Mouse (Mus musculus): Measurements from ENCODE around the gene Cdk5rap2.

The Cdk5rap2 gene

DNA sequence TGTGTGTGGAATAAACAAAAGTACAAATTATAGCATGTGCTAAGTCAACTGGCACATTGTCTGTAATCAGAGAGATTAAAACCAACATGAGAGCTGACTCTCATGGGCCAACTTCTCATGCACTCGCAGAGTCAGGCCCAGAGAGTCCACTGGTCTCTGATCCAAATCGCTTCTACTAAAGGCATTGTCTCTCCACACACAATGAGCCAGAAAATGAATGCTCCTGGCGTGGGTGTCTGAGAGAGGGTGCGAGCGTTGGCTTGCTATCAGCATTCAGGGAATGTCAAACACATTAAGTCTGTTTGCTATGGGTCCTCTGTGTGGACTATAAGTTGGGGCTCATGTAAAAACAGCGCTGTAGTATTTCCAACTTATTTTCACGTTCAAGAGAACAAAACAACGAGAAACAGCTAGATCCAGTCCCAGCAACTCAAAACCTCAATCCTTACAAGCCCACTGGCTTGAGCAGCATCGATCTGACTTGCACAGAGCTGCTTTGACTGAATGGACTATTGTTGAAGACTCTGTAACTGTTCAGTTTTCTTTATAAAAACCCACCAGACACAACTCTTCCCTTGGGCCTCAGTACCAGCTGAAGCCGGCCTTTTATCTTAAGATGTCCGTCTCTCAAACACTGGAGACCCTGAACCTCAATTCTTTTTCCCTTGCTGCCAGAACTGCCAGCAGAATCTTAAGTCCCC, 74.6 kb downstream of the Cdk5rap2 start:
- no peak for DNase-seq

DNA sequence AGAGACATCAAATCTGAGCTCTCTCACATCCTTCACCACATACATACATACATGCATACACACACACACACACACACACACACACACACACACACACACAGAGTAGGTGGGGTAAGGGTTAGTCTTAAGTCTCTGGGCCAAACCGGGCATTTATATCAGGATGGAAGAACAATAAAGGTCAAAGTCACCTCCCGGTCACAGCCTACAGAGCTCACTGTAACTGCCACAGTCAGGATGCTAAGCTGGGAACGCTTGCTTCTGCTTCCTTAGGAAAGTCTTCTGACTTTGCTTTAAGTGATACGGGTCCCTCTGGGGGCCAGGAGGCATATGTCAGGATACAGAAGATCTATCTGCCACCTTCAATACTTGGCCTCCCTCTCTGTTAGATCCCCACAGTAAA, 75.2 kb downstream of the Cdk5rap2 start:
- DNase-seq: no peak

DNA sequence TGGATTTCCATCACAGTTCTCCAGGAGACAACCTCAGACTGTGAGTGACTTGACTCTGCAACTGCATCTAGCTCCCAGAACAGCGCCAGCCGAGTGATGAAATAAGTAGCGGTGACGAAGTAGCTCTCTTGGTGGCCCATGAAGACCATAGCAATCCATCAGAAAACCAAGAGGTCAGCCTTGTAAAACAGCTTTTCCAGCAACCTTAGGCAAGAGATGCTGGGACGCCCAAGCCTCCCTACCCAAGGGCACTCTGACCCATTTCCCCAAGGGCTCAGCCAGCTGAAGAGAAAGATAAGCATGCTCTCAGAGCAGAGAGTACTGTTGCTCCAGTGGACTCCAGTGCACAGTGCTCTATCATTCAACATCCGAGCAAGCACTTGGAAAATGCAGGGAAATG, 77.3 kb downstream of the Cdk5rap2 start:
- no peak for DNase-seq

DNA sequence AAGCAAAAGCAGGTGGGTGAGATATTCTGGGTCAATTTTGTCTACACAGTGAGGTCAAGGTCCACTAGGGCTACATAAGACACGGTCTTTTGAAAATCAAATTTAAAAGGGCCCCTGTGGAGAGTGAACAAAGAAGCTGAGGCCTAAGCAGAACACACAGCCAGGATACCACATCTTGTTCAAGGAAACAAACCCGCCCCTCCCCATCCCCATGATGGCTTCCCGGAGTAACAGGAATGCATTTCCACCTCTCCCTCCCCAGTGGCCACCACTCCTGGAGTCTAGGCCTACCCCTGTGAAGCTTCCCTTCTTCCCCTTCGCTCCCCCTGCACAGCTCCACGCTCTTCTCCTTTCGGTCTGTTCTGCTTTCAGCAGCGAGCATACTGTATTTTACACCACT, 77.7 kb downstream of the Cdk5rap2 start:
- no peak for DNase-seq

DNA sequence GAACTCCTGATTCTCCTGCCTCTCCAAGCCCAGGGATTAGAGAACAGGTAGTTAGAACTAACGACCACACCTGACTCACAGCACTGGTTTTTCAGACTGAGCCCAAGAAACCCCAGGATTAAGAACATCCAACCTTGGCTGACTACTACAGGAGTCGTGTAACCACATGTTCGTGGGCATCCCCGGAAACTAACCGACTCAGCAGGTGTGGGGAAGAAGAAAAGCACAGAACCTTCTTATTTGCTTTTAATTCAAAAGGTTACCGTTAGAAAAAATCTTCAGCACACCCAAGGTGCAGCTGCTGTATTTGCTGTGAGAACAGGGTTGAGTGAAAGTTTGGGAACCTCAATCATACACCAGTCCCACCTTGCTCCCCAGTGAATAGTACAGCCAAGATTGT, 79.1 kb downstream of the Cdk5rap2 start:
- DNase-seq: no peak

DNA sequence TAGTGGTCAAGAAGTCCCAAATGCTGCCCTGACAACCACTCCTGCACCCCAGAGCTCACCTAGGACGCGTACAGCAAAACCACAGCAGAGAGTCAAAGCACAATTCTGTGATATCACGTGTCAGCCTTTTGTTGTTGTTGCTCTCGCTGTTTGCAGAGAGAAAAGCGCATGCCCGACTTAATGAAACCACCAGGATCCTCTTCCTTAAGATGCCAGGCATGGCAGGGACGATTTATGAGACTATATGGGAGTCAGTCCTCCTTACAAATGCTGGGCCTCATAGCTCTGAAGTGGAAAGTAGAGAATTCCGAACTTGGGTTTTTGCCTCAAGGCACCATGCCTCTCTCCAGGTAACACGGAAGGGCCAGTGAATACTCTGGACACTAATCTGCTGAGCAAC, 82.2 kb downstream of the Cdk5rap2 start:
- DNase-seq: no peak

DNA sequence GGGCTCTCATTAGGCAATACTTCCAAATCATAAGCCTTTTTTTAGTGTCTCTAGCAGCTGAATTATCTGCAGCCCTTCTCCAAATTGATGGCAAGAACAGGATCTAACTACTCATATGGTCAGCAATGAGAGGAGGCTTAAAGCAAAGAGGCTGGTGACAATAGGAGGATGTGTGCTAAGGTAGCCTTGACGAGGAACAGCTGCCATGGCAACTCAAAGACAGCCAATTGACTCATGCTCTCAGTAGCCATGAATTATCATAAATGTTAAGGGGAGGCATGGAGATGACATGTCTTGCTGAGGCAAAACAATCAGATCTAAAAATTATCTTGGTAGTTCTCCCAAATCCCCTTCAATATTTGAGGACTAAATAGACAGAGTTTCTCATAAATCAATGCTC, 82.8 kb downstream of the Cdk5rap2 start:
- DNase-seq: no peak

DNA sequence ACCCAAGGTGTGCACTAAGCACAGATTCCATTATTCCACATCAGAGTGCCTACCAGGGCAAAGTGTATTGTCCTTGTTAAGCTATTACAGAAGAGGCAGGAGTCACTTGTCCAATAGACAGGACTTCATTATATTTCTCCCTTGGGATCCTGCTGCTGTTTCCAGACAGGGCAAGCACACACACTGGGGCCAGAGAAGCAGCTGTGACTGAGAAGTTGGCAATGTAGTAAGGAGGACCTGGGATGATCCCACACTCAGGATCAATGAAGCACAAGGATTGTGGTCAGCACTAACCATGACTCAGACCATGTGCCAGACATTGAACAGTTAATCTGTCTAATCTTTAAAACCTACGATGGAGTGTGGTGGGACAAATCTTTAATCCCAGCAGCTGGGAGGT, 88.7 kb downstream of the Cdk5rap2 start:
- DNase-seq: no peak

DNA sequence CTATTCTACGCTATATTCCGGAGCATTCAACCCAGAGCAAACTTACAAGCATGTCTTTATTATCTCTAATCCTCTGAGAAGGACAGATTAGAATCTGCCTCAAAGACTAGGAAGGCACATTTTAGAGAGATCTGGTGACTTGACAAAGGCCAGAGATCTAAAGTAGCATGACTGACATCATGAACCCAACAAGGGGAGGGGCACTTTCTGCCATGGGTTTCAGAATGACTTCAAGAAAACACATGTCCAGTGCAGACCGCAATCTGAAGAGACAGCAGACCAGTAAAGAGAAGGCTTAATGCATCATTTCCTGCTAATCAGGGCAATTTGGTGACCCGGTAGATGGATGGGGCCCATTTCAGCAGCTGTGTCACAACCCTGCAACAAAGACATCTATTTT, 98.1 kb downstream of the Cdk5rap2 start:
- no peak for DNase-seq

DNA sequence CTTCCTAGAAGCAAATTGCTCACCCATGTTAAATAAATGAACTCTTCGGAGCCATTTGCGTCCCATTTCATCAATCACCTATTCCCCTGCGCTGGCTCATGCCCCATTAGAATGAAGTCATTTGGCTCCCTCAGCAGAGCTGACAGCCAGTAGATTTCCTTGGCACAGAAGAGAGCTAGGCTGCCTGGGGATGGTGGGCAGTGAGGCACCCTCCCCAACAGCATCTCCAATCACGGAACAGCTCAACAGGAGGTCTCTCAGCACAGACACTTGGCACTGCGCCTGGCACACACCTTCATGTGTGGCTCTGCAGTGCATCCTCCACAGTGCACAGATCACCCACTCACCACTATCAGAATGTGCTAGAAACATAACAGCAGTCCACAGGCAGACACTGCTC, 98.7 kb downstream of the Cdk5rap2 start:
- no peak for DNase-seq

DNA sequence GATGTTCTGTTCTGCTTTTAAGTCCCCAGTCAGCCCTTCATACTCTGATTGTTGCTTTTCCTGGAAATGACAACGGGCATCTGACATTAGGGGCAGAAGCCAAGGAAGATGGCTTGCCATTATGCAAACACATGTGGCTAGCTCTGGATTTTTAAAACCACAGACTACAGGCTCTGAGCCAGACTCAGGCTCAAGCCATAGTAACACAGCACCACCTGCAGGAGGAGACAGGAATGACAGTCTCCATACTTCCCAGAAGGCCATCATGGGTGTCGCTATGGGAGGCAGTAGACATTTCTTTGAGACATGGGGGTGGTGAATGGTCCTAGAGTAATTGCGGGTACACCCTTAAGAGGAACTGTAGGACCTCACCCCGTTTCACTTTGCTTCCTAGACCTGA, 103.0 kb downstream of the Cdk5rap2 start:
- DNase-seq: peak; percentile 55

DNA sequence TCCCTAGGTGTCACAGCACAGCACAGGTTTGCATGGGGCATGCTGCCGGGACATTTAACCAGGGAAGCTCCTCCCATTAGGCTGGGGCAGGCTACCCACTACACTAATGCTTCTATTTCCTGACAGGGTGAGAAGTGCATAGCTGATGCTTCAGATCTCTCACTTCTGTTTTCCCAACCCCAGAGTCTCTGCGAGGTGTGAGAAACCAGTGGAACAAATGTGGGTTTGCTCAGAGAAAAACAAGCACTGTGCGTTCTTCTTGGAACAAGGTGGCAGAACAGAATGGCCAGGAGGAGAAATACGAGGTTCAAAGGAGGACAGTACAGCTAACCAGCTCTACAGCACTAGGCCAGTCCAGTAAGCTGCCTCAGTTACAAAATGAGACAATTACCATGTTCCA, 106.4 kb downstream of the Cdk5rap2 start:
- DNase-seq: no peak

DNA sequence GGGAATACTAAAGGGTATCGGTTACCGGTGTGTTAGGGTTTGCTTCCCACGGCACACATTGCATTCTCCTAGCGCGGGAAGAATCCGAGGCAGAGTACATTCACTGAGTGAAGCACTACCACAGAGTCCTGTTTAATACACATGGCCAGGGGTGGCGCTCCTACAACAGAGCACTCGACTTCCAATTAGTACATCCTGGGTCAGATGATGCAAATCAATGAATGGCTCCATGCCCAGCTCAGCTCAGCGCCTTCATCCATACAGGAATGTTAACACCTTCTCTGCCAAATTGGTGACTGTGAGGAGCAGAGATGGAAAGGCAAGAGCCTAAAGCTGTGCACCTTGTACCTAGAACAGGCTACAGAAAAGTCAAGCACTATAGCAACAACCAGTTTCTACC, 109.1 kb downstream of the Cdk5rap2 start:
- no peak for DNase-seq

DNA sequence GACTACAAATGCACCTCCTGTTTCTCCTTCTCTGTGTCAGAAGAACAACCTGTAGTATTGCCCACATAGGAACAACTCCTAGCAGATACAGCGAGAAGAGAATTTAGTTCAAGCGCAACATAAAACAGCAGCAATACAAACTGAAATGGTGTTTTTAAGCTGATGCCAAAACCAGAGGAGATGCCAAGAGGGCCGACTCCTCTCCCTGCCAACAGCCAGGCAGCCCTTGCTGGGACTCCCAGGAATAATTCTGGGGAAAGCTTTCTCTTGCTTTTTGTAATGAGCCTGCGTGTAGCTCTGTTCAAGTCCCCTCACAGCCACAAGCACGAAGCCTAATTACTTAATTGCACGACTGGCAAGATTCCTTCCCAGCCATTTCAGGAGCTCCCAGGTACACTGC, 120.9 kb downstream of the Cdk5rap2 start:
- no peak for DNase-seq

DNA sequence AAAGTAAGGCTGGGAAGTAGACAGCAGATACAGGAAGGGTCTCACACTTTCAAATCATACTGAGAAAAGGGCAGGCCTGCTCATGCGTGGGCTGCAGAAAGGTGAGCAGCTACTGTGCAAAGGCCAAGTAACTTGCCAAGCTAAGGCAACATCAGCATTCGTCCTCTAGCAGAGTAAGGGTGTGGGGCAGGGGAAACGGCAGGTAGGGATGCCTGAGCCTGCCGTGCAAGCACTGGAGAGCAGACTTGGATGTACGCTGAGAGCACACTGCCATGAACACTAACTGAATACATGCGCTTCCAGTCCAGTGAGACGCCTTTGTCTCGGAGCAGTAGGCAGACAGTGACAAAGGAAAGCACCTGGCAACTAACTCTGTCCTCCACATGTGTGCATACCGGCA, 127.1 kb downstream of the Cdk5rap2 start:
- no peak for DNase-seq

DNA sequence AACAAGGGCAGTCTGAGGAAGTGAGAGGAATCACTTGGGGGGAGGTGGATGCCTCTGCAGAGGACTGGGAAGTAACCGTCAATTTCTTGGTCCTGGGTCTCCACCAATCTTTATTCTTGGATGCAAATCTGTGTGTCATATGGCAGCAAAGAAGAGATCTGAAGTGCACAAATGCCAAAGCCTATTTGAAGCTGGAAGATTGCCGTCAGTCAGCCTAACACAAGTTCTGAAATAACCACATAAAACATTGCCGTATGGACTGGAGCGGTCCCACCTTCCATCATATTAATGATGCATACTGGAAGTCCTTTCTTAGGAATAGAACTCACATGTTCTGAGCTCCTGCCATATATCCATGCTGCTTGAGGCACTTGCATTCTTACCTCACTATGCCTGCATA, 131.4 kb downstream of the Cdk5rap2 start:
- DNase-seq: no peak

DNA sequence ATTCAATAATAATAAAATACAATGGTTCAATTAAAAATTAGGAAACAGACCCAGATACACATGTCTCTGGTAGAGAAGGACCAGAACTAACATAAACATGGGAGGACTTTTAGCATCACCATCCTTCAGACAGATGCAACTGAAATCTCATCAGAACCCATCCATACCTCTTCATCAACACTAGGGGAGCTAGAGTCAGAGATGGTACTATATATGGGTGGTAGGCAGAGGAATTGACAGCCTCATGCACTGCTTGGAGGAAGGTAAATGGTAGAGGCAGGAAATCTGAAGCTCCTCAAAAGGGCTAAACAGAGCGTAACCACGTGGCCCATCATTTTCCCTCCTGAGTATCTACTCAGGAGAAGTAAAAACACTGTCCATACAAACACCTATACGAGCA, 132.2 kb downstream of the Cdk5rap2 start:
- no peak for DNase-seq

DNA sequence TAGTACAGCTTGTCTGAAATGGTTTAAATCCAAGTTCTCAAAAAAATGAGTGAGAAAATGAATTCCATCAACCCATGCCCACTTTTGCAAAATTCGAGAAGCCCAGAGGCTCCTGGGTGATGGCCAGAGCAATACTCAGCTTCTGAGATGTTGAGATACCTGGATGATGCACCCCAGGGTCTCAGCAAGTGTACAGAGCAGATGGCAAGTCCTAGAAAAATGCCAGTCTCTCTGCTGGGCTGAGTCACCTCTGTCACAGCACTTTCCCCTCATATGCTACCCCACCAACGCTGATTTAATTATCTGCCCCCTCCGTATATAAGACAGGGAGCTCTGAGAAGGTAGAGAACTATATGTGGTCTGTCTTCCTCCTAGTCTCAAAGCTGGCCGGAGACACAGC, 137.3 kb downstream of the Cdk5rap2 start:
- DNase-seq: no peak

DNA sequence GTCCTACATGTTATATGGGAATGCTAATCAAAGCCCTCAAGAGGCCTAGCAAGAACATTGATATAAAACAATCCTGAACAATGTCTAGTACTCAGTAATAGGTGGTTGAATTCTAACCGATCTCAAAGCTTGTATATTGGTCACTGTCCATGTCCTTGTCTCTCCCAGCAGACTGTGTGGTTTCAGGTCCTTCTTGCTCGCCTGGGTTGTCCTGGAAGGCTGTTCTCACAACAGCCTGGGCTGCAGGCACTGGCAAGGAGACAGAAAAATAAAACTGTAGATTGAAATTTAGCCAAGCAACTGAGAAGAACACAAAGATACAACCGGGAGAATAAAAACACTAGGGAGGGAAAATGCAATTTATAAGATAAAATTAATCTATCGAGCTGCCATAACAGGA, 137.7 kb downstream of the Cdk5rap2 start:
- no peak for DNase-seq

DNA sequence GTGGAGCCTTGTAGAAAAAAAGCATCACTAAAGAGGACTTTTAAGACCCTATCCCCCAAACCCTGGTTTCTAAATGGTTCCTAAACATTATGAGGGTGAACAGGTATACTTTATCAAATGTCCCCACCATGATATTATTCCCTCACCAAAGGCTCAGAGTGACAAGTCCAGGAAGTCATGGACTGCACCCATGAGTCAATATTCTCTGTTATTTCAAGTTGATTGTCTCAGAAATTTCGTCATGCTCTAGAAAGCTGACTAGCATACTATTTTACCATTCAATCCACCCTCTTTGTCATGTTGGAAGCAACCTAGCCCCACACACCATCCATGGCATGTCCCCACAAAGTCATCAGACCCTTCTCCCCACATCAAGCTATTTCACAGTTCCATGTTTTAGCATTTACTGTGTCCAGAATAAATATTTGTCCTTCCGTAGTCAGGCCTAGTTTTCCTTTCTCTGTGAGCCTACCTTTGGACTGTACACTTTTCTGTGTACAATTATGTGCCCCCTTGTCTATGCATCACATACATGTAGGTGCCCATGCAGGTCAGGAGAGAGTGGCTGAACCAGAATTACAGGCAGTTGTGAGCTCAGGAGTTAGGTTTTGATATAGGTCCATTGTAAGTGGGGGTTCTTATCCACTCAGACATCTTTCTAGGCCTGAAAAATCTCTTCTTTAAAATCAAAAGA, 142.9 kb downstream of the Cdk5rap2 start:
- DNase-seq: no peak

DNA sequence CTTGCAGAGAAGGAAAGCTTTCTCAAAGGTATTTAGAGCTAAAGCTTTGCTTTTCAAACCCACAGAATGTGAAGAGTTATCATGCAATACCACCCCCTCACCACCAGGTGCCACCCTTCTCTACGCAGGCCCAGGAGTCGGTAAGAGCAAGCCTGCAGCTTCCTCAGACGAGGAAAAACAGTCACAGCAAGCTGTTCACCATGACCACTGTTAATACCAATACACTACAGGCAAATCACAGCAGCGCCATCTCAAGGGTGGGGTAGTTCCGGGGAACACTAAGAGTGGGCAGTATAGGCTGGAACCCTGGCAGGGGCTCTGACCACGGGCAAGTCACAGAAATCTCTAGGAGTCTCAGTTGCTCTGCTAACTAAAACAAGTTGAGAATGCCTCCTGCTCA, 145.0 kb downstream of the Cdk5rap2 start:
- peak; percentile 50 for DNase-seq

DNA sequence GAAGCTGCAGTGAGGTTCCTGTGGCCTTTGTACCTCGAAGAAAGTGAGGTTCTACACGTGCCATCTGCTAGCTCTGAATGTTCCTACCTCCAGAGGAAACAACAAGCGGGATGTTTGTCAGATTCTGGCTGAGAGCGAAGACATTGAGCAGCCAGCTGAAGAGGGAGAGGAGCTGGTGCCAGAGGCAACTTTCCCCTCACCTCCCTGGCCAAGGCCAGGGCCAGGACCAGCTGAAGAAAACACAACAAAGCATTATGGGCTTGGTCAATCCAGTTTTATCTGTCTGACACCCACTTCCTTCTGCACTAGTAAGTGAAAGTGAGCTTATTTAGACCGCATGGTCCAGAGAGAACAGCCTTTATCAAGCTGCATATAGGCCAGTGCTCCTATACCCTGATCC, 147.4 kb downstream of the Cdk5rap2 start:
- no peak for DNase-seq

DNA sequence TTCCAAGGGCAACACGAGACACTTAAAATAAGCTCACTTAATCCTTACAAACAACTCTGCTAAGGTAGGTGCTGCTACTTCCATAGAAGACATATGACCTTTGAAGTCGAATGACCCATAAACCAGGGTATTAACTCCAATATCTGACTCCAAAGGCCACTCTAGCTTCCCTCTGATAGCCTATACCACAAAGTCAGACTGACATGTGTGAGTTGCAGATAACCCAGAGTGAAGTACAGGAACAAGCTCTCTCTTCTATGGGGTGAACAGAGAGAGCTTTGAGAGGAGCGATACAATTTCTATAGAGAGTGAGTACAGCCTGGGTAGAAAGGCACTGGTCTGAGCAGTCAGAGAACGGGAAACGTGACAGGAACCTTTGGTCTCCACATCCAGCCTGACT, 148.9 kb downstream of the Cdk5rap2 start:
- DNase-seq: no peak

DNA sequence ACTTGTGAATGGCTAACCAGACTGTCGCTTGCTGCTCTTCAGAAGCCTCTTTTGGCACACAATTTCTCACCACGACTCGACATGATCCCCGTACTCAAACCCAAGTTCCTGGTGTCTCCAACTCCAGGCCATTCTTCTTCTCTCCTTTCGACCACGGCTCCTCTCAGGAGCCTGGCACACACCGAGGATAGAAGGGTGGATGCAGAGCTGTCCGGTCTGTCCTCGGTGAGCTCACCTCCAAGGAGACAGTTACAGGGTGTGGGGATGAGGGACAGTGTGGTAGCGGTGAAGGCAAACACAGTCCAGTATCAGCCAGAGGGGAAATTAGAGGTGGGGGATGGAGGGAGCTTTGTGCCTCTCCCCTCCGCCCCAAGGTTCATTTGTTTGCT, 149.8 kb downstream of the Cdk5rap2 start:
- no peak for DNase-seq
